Mouse (Mus musculus) heart, embryonic 10.5 days (tissue): Measurements from ENCODE around the gene Copg2. TPM values are rescaled to one million over a fixed set of nuclear protein-coding genes. Genes with fewer than 3 reads are reported as not detected.

Experiments used
- microRNA counts: library from miRNA; unstranded; fragments of <30 nt; microRNA quantifications from one replicate; lab custom pipeline; 2017
- microRNA-seq: library from miRNA; unstranded; fragments of <30 nt; microRNA quantifications from one replicate; pipeline ENCODE4, GENCODE M21; 2017
- polyA plus RNA-seq: library from polyadenylated mRNA; unstranded; fragments of >200 nt; fragmentation: Nextera tagmentation; extraction: Ambion mirVana; gene quantifications from 2 replicates; pipeline ENCODE4 v1.2.1, GENCODE M21; 2016

The Copg2 gene
- polyA plus RNA-seq, 1 experiment from 2014 or later = 18.6 TPM

MicroRNAs encoded within 50 kb of the gene (microRNA counts, 519-probe panel; counts per million panel counts)
- microRNA mmu-miR-335-3p (lab: Ali Mortazavi, UCI) (6,025 counts per million, percentile 58 among the panel's probes with 10 or more counts), microRNA mmu-miR-335-5p (lab: Ali Mortazavi, UCI) (9,859 counts per million, percentile 98 among the panel's probes with 10 or more counts)

Small RNA genes within 50 kb of the gene (microRNA-seq; reads per million reads assigned to microRNA genes)
- 197,398 reads per million, percentile 100 among the genes with 10 or more reads in this experiment for gene Mir335

Other genes starting within 250 kb of the Copg2 start
- 12.5 and 15.3 TPM in 2 replicates for gene Cep41, start 203.0 kb downstream of the Copg2 start, polyA plus RNA-seq
- 3,213 and 4,348 TPM in 2 replicates for gene Mest, start 173.2 kb downstream of the Copg2 start, polyA plus RNA-seq
- not detected in 2 replicates for gene Tsga13, start 18.8 kb upstream of the Copg2 start, polyA plus RNA-seq
- gene Klf14, start 62.3 kb upstream of the Copg2 start, polyA plus RNA-seq = 1.6 and 2.0 TPM in 2 replicates